Mouse (Mus musculus) frontal cortex, postnatal 25 days (tissue): ENCODE results near the gene Arhgef3.

Source experiments
- DNase-seq, 2 experiments: peaks; one replicate each; pipeline ENCODE4 v3.0.0; 2022; ENCODE audit warnings: low spot score in 2 of 2

The Arhgef3 gene

DNA sequence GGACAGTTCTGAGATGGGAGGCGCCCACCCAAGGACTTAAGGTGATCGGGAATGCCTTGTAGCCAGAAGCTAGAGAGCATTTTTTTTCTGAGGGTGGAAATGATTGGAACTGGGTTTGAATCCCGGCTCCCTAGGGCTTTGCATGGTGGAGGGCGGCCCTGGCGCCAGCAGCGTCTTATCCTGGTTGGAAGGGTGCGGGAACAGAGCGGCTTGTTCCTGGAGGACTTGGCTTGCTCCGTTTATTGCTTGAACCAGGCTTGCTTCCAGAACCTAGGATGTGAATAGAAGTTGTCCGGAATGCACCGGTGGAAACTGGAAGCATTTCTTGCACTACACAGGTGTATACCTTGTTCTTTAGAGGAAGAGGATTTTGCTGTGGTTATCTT is 569 bp downstream of the Arhgef3 start:
- no peak for DNase-seq

DNA sequence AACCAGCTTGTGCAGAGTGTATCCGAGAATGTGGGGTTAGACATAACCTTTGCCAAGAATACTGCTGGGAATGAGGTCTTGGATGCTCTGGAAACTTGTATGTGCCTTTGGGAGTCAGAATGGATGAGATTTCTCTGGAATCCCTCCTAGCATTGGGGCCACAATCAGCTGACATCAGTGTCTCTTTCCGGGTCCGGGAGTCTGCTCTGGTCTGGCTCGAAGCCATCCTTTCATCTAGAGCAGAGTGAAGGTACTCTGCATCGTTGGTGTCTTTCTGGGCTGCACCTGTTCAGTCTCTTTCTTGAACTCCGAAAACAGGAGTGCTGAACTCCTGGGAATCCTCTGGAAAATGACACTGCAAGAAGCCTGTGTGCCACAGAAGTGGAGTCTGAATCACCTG is 1.3 kb downstream of the Arhgef3 start:
- no peak for DNase-seq

- no peak for DNase-seq
Measured at GRCm38 (mm10) chr14:27116577-27117165, 2.0 kb downstream of the Arhgef3 start.

- no peak for DNase-seq
Measured at GRCm38 (mm10) chr14:27118546-27118945, 3.8 kb downstream of the Arhgef3 start.

DNA sequence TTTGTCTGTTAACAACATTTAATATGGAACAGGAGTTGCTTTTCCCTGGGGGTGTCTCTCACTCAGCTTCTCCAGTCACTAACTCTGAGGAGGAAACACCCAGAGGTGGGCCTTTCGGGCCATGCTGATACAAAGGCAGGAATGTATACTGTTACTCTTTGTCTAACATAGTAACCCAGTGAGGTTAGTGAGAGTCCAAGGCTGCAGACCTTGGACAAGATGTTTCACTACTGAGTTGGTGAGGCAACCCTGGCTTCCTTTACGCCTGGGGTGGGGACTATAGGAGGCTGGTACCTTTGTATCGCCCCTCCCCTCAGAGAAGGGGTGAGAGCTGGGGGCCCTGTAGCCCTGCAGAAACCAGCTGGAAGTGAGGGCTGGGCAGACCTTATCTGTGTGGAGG is 7.9 kb downstream of the Arhgef3 start:
- DNase-seq = no peak

DNA sequence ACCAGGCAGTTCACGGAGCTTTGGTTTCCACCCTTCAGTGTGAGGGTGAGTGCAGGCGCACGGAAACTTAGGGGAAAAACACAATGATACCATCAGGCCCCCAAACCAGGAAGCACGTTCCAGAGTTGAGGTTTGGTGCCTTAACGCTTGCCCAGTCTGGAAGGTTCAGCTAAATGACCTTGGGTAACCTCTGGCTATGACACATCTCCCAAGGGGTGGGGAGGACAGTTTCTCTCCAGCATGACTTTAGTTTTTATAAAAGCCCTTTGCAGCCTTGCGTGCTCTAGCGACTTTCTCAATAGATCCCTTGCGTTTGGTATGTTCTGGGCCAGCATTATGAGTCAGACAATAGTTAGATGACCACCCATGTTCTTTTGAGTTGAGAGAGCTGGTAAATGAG is 8.8 kb downstream of the Arhgef3 start:
- no peak for DNase-seq

- no peak for DNase-seq
Measured at GRCm38 (mm10) chr14:27130031-27130430, 15.3 kb downstream of the Arhgef3 start.

GRCm38 (mm10) chr14:27130676-27131075 is 16.0 kb downstream of the Arhgef3 start:
- no peak for DNase-seq

DNA sequence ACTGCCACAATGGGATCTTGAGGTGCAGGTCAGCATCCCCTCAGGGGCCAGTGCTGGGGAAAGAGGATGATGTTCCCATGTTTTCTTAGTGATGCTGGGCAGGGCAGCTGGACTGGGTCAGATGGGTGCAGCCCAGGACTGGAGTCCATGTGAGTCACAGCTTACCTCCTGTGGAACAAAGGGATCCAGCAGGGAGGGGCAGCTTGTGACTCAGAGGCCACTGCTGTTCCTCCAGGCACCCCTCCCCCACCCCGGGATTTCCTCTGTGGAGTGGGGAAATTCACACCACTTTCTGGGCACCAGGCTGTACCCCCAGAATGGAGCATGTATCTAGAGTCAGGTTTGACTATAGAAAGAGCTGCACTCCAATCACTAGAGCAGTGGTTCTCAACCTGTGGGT is 16.8 kb downstream of the Arhgef3 start:
- DNase-seq = no peak

GRCm38 (mm10) chr14:27138891-27139290 is 24.2 kb downstream of the Arhgef3 start:
- DNase-seq = no peak

DNA sequence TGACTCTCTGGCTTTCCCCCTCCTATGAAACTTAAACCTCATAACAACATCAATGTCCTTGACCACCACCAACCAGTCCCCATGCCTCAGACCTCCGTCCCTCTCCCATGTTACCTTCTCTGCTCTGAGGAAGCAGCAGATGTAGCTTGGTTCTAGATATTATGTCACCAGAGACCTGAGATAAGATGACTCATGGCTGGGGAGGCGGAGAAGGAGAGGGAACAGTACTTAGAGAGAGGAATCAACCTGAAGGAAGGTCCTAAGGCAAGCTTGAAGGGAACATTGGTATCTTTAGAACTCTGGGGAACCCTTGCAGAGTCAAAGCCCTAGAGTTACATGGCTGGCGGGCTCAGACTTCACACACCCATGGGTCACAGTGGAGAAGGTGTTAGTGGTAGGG is 25.3 kb downstream of the Arhgef3 start:
- DNase-seq = no peak

GRCm38 (mm10) chr14:27141486-27141885 is 26.8 kb downstream of the Arhgef3 start:
- no peak for DNase-seq

- DNase-seq = no peak
Measured at GRCm38 (mm10) chr14:27142680-27143079, 28.0 kb downstream of the Arhgef3 start.

DNA sequence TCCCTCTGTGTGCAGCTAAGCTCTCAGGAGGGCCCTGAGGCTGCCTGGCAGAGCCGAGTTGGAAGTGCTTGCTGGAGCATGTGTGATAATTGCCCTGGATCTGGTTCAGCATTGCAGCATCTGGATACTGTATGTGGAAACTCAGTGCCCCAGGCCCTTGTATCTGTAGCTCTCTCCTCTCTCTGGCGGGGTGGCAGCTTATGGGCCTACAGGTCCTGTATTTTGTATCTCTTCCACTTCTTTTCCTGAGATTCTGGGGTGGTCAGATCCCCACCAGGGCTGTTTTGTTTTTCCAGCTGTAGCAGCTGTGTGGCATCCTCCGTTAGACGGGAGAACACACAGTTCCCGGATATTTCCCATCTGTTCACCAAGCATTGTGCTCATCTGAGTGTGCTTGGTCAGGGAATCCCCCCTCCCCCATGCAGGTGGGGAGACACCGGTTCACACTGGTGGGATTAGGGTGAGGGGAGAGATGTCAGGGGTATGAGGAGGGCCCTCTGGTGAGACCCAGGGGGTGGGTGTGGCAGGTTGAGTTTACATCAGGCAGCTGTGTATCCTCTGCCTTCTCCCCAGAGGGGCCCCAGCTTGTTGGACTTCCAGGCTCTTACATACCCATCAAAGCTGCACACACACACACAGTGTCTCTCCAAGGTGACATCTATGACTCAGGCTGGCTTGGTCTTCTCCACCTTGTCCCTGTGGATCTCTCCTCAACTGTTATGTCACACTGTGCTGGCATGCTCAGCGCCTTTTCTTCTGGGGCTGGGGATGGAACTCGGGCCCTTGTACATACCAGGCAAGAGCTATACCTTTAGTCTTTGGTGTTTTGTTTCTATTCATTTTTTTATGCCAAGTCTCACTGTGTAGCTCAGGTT is 30.7 kb downstream of the Arhgef3 start:
- no peak for DNase-seq

GRCm38 (mm10) chr14:27147726-27148125 is 33.0 kb downstream of the Arhgef3 start:
- DNase-seq = no peak

DNA sequence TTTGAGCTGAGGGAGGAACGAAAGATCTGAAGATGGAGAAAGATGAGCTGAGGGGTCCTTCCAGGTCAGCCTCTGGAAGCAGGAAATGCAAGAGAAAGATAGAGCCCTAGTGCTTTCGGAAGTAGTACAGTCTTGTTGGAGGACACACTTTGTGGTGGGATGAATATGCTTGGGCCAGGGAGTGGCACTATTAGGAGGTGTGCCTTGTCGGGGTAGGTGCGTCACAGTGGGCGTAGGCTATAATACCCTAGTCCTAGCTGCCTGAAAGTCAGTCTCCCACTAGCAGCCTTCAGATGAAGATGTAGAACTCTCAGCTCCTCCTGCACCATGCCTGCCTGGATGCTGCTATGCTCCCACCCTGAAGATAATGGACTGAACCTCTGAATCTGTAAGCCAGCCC is 34.7 kb downstream of the Arhgef3 start:
- DNase-seq = no peak

- no peak for DNase-seq
Measured at GRCm38 (mm10) chr14:27150011-27150640, 35.4 kb downstream of the Arhgef3 start.

DNA sequence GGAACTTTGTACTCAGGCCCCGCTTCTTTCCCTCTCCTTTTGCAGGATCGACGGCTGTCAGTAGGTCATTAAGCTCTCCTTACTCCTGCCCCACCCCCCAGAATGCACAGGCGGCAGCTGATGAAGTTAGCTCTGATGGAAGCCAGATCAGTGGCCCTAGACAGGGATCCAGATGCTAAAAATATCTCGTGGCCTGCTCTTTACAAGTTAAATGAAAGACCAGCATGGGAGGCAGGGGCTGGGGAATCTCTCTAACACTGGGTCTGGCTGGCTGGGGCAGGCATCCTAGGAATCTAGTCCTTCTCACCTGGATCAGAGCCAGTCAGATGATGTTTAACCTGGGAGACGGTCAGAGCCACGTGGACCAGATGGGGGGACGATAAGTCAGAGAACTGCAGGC is 36.7 kb downstream of the Arhgef3 start:
- DNase-seq = no peak

DNA sequence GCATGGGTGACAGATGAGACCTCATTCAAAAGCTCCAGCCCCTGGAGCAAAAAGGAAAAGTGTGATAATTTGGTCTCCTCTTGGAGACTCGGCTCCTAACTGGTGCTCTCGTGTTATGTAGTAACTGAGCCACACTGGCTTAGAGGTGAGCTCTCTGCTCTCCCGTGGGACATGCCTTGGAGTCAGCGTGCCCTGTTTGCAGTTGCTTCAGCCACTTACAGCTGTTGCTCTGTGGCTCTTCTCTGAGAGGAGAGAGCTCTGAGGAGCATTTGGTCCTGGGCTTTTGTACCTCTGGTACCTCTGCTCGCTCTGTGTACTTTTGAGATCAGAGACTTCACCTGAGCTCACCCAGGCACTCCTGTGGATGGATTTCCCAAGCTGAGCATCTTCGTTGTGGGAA is 40.4 kb downstream of the Arhgef3 start:
- no peak for DNase-seq

GRCm38 (mm10) chr14:27156032-27156431 is 41.3 kb downstream of the Arhgef3 start:
- DNase-seq = no peak

- DNase-seq = no peak
Measured at GRCm38 (mm10) chr14:27158133-27158532, 43.4 kb downstream of the Arhgef3 start.

- no peak for DNase-seq
Measured at GRCm38 (mm10) chr14:27158782-27159181, 44.1 kb downstream of the Arhgef3 start.

DNA sequence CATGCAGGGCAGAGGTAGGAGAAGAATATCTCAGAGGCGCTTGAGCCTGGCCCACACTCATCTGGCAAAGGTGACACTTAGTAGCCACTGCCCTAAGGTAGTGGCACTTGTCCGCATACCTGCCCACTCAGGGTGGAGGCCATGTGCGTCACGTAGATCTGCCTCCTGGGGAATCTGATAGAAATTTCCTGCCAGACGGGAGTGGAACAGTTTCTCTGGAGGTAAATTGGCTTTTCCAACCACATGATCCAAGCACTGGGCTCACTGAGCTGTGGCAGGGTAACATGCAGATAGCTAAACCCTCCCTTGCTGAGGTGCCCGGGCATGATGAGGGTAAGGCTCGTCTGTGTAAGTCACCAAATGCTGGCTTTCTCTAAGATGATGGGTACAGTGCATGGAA is 46.1 kb downstream of the Arhgef3 start:
- DNase-seq = no peak
